Mouse (Mus musculus): ENCODE results near the gene Cldn34b4. TPM values are rescaled to one million over a fixed set of nuclear protein-coding genes. Genes with fewer than 3 reads are reported as not detected.

The Cldn34b4 gene
- polyA plus RNA-seq (2015; fragmentation: Nextera tagmentation; extraction: Ambion mirVana): not detected in 2 replicates

GRCm38 (mm10) chrX:76393050-76393449, at the start of gene Cldn34b4:
Cldn34b4 (plus strand) TSS chrX:76393350.
- WGBS: 82% methylated on average over 3 of the region's 3 CpGs
- Histone ChIP-seq H3K27ac (ENCODE audit: low read length) (no peak within 1 kb of the TSS), H3K27me3 (replicated peaks; ENCODE audit: control insufficient read depth, insufficient read depth, low read length) (no peaks in the 10 kb centered on the region), H3K36me3 (ENCODE audit: control insufficient read depth, insufficient read depth, low read length) (no peaks in the 10 kb centered on the region), H3K9ac (ENCODE audit: low read depth, low read length) (no peak within 1 kb of the TSS), H3K4me1 (ENCODE audit: control insufficient read depth, insufficient read depth, low read length) (no peaks in the 10 kb centered on the region), H3K9me3 (ENCODE audit: control insufficient read depth, low read length) (no peaks in the 10 kb centered on the region), H3K4me3 (ENCODE audit: low read length) (no peak within 1 kb of the TSS), H3K4me2 (ENCODE audit: low read depth, low read length) (no peak within 1 kb of the TSS)
- no peak for ATAC-seq

Other genes with a start within 250 kb of the Cldn34b4 start
- not detected in 2 replicates for gene Cldn34b3, start 129.0 kb upstream of the Cldn34b4 start, polyA plus RNA-seq (2015; fragmentation: Nextera tagmentation; extraction: Ambion mirVana)
- not detected in 2 replicates for gene Cldn34d, start 209.6 kb downstream of the Cldn34b4 start, polyA plus RNA-seq (2015; fragmentation: Nextera tagmentation; extraction: Ambion mirVana)

Data from intestine, embryonic 16.5 days (tissue).